Mouse (Mus musculus) C2C12 (cell line): ENCODE measurements at regions not wholly inside any gene's neighbourhood (a gene's known extent, or its start where the extent isn't known, plus 50 kb on each side); places are given as distances from the start of the nearest gene placed in this dataset. TPM values are rescaled to one million over a fixed set of nuclear protein-coding genes. Genes with fewer than 3 reads are reported as not detected.

Experiments used
- H3K27me3 ChIP-seq: one replicate; pipeline ENCODE4 v1.6.1; 2011; ENCODE audit not compliant: control insufficient read depth, insufficient read depth, insufficient read length
- H3K36me3 ChIP-seq: one replicate; pipeline ENCODE4 v1.6.1; 2011; ENCODE audit not compliant: control insufficient read depth, insufficient read depth
- H3K4me3 ChIP-seq: one replicate; pipeline ENCODE4 v1.5.1; 2011; ENCODE audit warnings: mild to moderate bottlenecking, control low read depth; ENCODE audit not compliant: poor library complexity, insufficient read depth, severe bottlenecking
- H3K79me2 ChIP-seq: one replicate; pipeline ENCODE4 v1.6.1; 2011; ENCODE audit not compliant: control insufficient read depth, insufficient read depth
- H3K79me3 ChIP-seq: one replicate; pipeline ENCODE4 v1.6.1; 2011; ENCODE audit warnings: low read depth, control low read depth
- H3ac ChIP-seq: one replicate; pipeline ENCODE3; 2011; ENCODE audit warnings: low read depth; ENCODE audit not compliant: control insufficient read depth, insufficient read length
- CEBPB ChIP-seq: IDR thresholded peaks from one replicate; pipeline ENCODE4 v1.6.1; 2011; ENCODE audit warnings: low read depth, mild to moderate bottlenecking, control low read depth, moderate library complexity
- CTCF ChIP-seq: IDR thresholded peaks from one replicate; pipeline ENCODE4 v1.5.1; 2011; ENCODE audit not compliant: control insufficient read depth, insufficient read depth, insufficient read length
- FOSL1 ChIP-seq: IDR thresholded peaks from one replicate; pipeline ENCODE4 v1.8.0; 2011; ENCODE audit warnings: mild to moderate bottlenecking, low read length; ENCODE audit not compliant: poor library complexity, insufficient read depth, severe bottlenecking
- MAX ChIP-seq: IDR thresholded peaks from one replicate; pipeline ENCODE4 v1.6.1; 2011; ENCODE audit warnings: mild to moderate bottlenecking, control low read depth
- MYOD1 ChIP-seq: IDR thresholded peaks from one replicate; pipeline ENCODE4 v1.6.1; 2011; ENCODE audit warnings: low read depth; ENCODE audit not compliant: control insufficient read depth, insufficient read length
- MYOG ChIP-seq: IDR thresholded peaks from one replicate; pipeline ENCODE4 v1.6.1; 2011; ENCODE audit not compliant: control insufficient read depth, insufficient read length; ENCODE audit errors: extremely low read depth
- USF1 ChIP-seq: IDR thresholded peaks from one replicate; pipeline ENCODE4 v1.6.1; 2011; ENCODE audit warnings: low read depth, mild to moderate bottlenecking, control low read depth, moderate library complexity
- microRNA-seq: library from miRNA; unstranded; fragments of <30 nt; microRNA quantifications from one replicate; pipeline ENCODE4, GENCODE M21; 2019; ENCODE audit warnings: borderline microRNAs expressed

- H3K79me3 ChIP-seq = no peaks in the 10 kb centered on the region
- no peak overlapping the region for H3ac ChIP-seq
- no peaks in the 10 kb centered on the region for H3K27me3 ChIP-seq
- TF ChIP-seq MYOD1 = no peak
- no peaks in the 10 kb centered on the region for H3K79me2 ChIP-seq
- no peaks in the 10 kb centered on the region for H3K36me3 ChIP-seq
- H3K4me3 ChIP-seq = no peak overlapping the region
These were observed 63.2 kb upstream of the Adamts16 start for GRCm38 (mm10) chr13:70904834-70905233.

DNA sequence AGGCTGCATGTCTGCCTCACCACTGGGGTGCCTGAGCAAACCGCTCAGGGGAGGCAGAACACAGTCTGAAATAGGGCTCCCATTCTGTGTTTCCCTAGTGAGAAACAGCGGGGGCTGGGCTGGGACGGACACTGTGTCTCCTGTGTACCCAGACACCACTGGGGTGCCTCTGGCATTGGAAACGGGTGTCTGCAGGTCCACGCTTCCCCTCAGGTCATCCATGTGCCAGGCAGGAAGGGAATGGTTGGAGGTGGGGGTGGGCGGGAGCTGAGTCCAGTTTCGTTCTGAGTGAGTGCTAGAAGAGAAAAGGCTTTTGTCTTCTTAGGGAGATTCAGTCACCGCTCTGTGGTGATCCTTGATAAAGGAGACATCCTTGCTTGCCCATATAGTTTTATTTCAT, 62.2 kb upstream of the Adamts16 start:
- no peak overlapping the region for H3ac ChIP-seq
- H3K36me3 ChIP-seq = no peaks in the 10 kb centered on the region
- H3K27me3 ChIP-seq = no peaks in the 10 kb centered on the region
- no peaks in the 10 kb centered on the region for H3K79me3 ChIP-seq
- H3K4me3 ChIP-seq = no peak overlapping the region
- no peak for TF ChIP-seq MYOD1
- TF ChIP-seq MAX = no peak
- TF ChIP-seq CEBPB = no peak
- TF ChIP-seq CTCF = no peak
- H3K79me2 ChIP-seq = no peaks in the 10 kb centered on the region

GRCm38 (mm10) chr13:70903150-70903549, 61.5 kb upstream of the Adamts16 start:
- H3ac ChIP-seq = no peak overlapping the region
- no peak overlapping the region for H3K4me3 ChIP-seq
- no peaks in the 10 kb centered on the region for H3K36me3 ChIP-seq
- TF ChIP-seq USF1 (no peak), CTCF (no peak), MAX (no peak), MYOG (no peak), CEBPB (no peak), FOSL1 (no peak), MYOD1 (no peak)
- H3K79me3 ChIP-seq = no peaks in the 10 kb centered on the region
- no peaks in the 10 kb centered on the region for H3K27me3 ChIP-seq
- H3K79me2 ChIP-seq = no peaks in the 10 kb centered on the region

- H3K79me3 ChIP-seq = no peaks in the 10 kb centered on the region
- H3ac ChIP-seq = no peak overlapping the region
- peak; percentile 10 for TF ChIP-seq CEBPB
- no peak for TF ChIP-seq FOSL1
- no peak for TF ChIP-seq MYOG
- no peak for TF ChIP-seq MYOD1
- H3K4me3 ChIP-seq = no peak overlapping the region
- no peaks in the 10 kb centered on the region for H3K27me3 ChIP-seq
- H3K36me3 ChIP-seq = no peaks in the 10 kb centered on the region
- H3K79me2 ChIP-seq = no peaks in the 10 kb centered on the region
These were observed 61.1 kb upstream of the Adamts16 start for GRCm38 (mm10) chr13:70902727-70903126.

GRCm38 (mm10) chr13:70891634-70892033, 50.0 kb upstream of the Adamts16 start:
- H3K79me3 ChIP-seq = no peaks in the 10 kb centered on the region
- no peak overlapping the region for H3ac ChIP-seq
- H3K4me3 ChIP-seq = no peak overlapping the region
- H3K79me2 ChIP-seq = no peaks in the 10 kb centered on the region
- H3K27me3 ChIP-seq = peaks cover 3% of the 10 kb centered on the region
- TF ChIP-seq FOSL1 (no peak), MAX (no peak), CEBPB (no peak), MYOD1 (no peak), MYOG (no peak), CTCF (no peak), USF1 (no peak)
- H3K36me3 ChIP-seq = no peaks in the 10 kb centered on the region

Small RNA genes lying in the stretch of these regions (microRNA-seq; reads per million reads assigned to microRNA genes)
- not detected for gene Mir466f-4
